Mouse (Mus musculus): ENCODE data around the gene Klc4. TPM values are rescaled to one million over a fixed set of nuclear protein-coding genes. Genes with fewer than 3 reads are reported as not detected.

Klc4 gene
- total RNA-seq, 2 experiments from 2014 or later: 19.0 to 20.1 TPM

GRCm38 (mm10) chr17:46588913-46589312 is 56.9 kb downstream of the Klc4 start:
- no peak overlapping the region for H3K4me3 ChIP-seq

DNA sequence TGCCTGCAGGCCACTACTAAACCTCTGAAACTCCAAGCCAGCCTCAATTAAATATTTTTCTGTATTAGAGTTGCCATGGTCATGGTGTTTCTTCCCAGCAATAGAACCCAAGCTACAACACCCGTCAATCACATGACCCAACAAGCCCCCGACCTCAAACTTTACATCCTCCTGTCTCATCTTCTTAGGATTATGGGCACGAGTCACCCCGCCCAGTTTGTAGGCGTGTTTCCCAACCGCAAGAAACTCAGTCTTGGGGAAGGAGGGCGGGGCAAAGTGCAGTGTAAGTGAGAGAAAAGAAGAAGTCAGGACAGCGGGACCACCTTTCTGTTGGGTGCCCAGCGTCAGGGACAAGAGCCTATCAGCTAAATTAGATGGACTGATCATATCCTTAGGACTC is 57.6 kb downstream of the Klc4 start:
- no peak for DNase-seq (ENCODE audit: low spot score in 2 of 2)
- no peak for TF ChIP-seq CTCF (conservative IDR thresholded peaks at IDR 0.05)
- H3K27ac ChIP-seq: no peak overlapping the region
- H3K4me3 ChIP-seq: no peak overlapping the region

More at GRCm38 (mm10) chr17:46588913-46589312, 56.9 kb downstream of the Klc4 start:
- TF ChIP-seq CTCF (conservative IDR thresholded peaks at IDR 0.05): no peak
- peak in 1 of 2 experiments; percentile 19 for DNase-seq (ENCODE audit: low spot score in 2 of 2)
- H3K27ac ChIP-seq: peak overlapping the region; percentile 53; the same call in 1 of the 2 replicates

GRCm38 (mm10) chr17:46586327-46586726 is 59.5 kb downstream of the Klc4 start:
- no peak overlapping the region for H3K4me3 ChIP-seq
- no peak for DNase-seq (ENCODE audit: low spot score in 2 of 2)
- no peak overlapping the region for H3K27ac ChIP-seq
- no peak for TF ChIP-seq CTCF (conservative IDR thresholded peaks at IDR 0.05)

Other genes starting within 250 kb of the Klc4 start
- gene Crip3, start 217.1 kb downstream of the Klc4 start, total RNA-seq (2021): 1 to 10 TPM; 2.4 to 6.3 TPM
- under 1 TPM in 1 of 2 experiments, not detected in 1; 0.28 TPM for gene Slc22a7, start 207.6 kb downstream of the Klc4 start, total RNA-seq (2021)
- 100 to 1,000 TPM; 119 to 122 TPM for gene Ttbk1, start 158.3 kb downstream of the Klc4 start, total RNA-seq (2021)
- gene Dnph1, start 149.3 kb downstream of the Klc4 start, total RNA-seq (2021): 1 to 10 TPM; 4.8 to 6.2 TPM
- gene Cul9, start 99.6 kb downstream of the Klc4 start, total RNA-seq (2021): 10 to 100 TPM; 66.1 to 68.4 TPM
- gene Srf, start 89.8 kb downstream of the Klc4 start, total RNA-seq (2021): 10 to 100 TPM; 75.7 to 90.9 TPM
- 1 to 10 TPM; 8.5 to 8.8 TPM for gene Ptk7, start 16.5 kb downstream of the Klc4 start, total RNA-seq (2021)
- gene Mrpl2, start 207 bp upstream of the Klc4 start, total RNA-seq (2021): 10 to 100 TPM; 52.2 to 53.5 TPM
- gene Cul7, start 4.3 kb upstream of the Klc4 start, total RNA-seq (2021): 10 to 100 TPM; 19.1 to 20.4 TPM
- gene Rrp36, start 28.3 kb upstream of the Klc4 start, total RNA-seq (2021): 10 to 100 TPM; 15.8 to 16.8 TPM
- gene Mea1, start 32.8 kb upstream of the Klc4 start, total RNA-seq (2021): 100 to 1,000 TPM in 1 of 2 experiments, 10 to 100 TPM in 1; 99.8 to 104 TPM
- 100 to 1,000 TPM; 163 to 173 TPM for gene Klhdc3, start 34.9 kb upstream of the Klc4 start, total RNA-seq (2021)
- gene Ppp2r5d, start 59.1 kb upstream of the Klc4 start, total RNA-seq (2021): 10 to 100 TPM; 88.0 to 91.4 TPM
- gene Pex6, start 65.4 kb upstream of the Klc4 start, total RNA-seq (2021): 10 to 100 TPM; 53.6 to 58.4 TPM
- gene Gnmt, start 83.1 kb upstream of the Klc4 start, total RNA-seq (2021): 1 to 10 TPM in 1 of 2 experiments, under 1 TPM in 1; 0.90 to 1.2 TPM
- 10 to 100 TPM; 67.9 to 72.4 TPM for gene Cnpy3, start 106.2 kb upstream of the Klc4 start, total RNA-seq (2021)
- not detected for gene Ptcra, start 117.7 kb upstream of the Klc4 start, total RNA-seq (2021)
- 10 to 100 TPM in 1 of 2 experiments, 1 to 10 TPM in 1; 8.7 to 10.7 TPM for gene 2310039H08Rik, start 126.6 kb upstream of the Klc4 start, total RNA-seq (2021)
- 10 to 100 TPM; 42.8 to 51.2 TPM for gene Rpl7l1, start 136.7 kb upstream of the Klc4 start, total RNA-seq (2021)
- 10 to 100 TPM; 56.1 to 61.3 TPM for gene Bicral, start 212.5 kb upstream of the Klc4 start, total RNA-seq (2021)
- 10 to 100 TPM; 27.3 to 36.3 TPM for gene Tbcc, start 244.7 kb upstream of the Klc4 start, total RNA-seq (2021)